Mouse (Mus musculus) bone marrow, adult 2 months (tissue): ENCODE results near the gene Antxr1. TPM values are rescaled to one million over a fixed set of nuclear protein-coding genes. Genes with fewer than 3 reads are reported as not detected.

Experiments
- H3K27ac ChIP-seq: fragments of 200-500 bp; 2 replicates; pipeline ENCODE4 v1.5.1; 2012; ENCODE audit warnings: low read depth, mild to moderate bottlenecking, control low read depth, inconsistent platforms, low read length; ENCODE audit not compliant: control insufficient read depth, poor library complexity, insufficient read depth
- H3K4me1 ChIP-seq: fragments of 200-500 bp; 2 replicates; pipeline ENCODE4 v1.6.1; 2011; ENCODE audit warnings: low read length; ENCODE audit not compliant: control insufficient read depth, insufficient read depth
- H3K4me3 ChIP-seq: fragments of 200-500 bp; replicated peaks from 2 replicates; pipeline ENCODE3; 2011; ENCODE audit warnings: mild to moderate bottlenecking, low read depth, low read length, control low read depth; ENCODE audit not compliant: control insufficient read depth
- CTCF ChIP-seq: fragments of 200-500 bp; IDR thresholded peaks from 2 replicates; pipeline ENCODE4 v1.5.1; 2011; ENCODE audit warnings: low read length, control low read depth; ENCODE audit not compliant: control insufficient read depth, insufficient read depth
- POLR2A ChIP-seq: fragments of 200-500 bp; IDR thresholded peaks from 2 replicates; pipeline ENCODE4 v1.6.1; 2011; ENCODE audit warnings: low read depth, mild to moderate bottlenecking, control low read depth, low read length, borderline replicate concordance; ENCODE audit not compliant: control insufficient read depth
- WGBS: fragments of 180-500 bp; shearing (Covaris S2); methylation state at CpG from one replicate; pipeline ENCODE4 v1.1.7; 2018; 5-methylcytosine and 5-hydroxymethylcytosine counted together
- polyA plus RNA-seq: library from polyadenylated mRNA; stranded (reverse); fragments of >200 nt; gene quantifications from 2 replicates; pipeline ENCODE4 v1.2.4, GENCODE M21; 2011; ENCODE audit warnings: low replicate concordance; ENCODE audit not compliant: missing spikeins, insufficient read depth, insufficient read length

Gene Antxr1
- polyA plus RNA-seq, result 2.1 and 5.3 TPM in 2 replicates

DNA sequence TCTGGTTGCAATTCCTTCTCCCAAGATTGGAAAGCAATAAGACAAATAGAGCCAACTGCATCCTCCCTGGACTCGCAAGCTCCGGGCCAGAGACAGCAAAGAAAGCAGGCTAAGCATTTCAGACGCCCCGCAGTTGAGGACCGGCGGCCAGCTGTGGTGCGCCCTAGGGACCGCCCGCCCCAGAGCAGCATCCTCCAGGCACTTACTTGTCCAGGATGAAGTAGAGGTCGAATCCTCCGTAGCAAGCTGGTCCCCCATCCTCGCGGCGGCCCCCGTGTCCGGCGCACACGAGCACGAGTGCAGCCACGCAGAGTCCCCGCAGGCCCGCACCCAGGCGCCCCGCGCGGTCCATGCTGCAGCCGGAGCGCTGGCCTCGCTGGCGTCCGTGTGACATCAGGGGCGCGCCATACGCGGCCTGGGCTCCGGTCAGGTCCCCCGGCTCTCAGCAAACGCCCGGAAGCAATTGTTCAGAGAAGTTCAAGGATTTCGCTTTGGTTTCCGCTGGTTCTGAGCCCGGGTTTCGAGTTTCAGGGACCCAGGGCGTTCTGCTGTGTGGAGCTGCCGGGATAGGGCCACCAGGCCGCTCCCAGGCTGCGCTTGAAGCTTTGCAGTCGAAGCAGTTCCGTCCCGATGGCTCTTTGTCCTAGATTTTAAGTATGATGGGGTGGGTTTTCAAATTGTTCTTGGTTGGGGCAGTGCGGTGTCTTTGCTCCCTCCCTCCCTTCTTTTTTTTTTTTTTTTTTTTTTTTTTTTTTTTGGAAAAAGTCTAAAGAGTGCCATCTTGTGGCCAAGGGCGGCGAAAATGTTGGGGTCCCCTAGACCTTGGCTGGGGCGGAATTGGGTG lies at the start of gene Antxr1:
Antxr1 (minus strand) TSS at position 731 of the 844 bp plus-strand sequence.
- no peak for TF ChIP-seq CTCF
- no peak for TF ChIP-seq POLR2A
- Histone ChIP-seq H3K4me1 (no peaks in the 10 kb centered on the region; the same call in 1 of the 2 replicates), H3K4me3 (no peak within 1 kb of the TSS), H3K27ac (no peak within 1 kb of the TSS; the same call in 1 of the 2 replicates)
- 2% methylated on average over 54 of the region's 54 CpGs for WGBS

DNA sequence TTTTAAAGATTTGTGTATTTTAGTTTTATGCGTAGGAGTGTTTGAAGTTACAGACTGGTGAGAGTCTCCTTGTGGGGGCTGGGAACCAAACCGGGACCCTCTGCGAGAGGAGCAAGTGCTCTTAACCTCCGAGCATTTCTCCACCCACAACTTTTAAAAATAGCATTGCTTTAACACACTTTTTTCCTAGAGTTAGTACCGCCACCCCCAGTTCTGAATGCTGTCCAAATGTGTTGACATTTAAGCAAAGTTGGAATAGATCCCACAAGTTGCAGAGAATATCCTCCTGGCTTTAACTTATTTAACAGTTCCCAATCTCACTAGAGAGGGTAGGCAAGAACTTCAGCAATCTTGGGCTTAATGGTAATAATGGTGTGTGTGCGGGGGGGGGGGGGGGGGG lies 49.1 kb upstream of the Antxr1 start:
- H3K4me1 ChIP-seq, result no peaks in the 10 kb centered on the region
- no peak overlapping the region for H3K4me3 ChIP-seq
- 57% methylated on average over 6 of the region's 6 CpGs for WGBS
- no peak overlapping the region for H3K27ac ChIP-seq
- TF ChIP-seq POLR2A, result no peak
- no peak for TF ChIP-seq CTCF

GRCm38 (mm10) chr6:87383926-87384691 lies 48.5 kb upstream of the Antxr1 start:
- no peak for TF ChIP-seq POLR2A
- peak; percentile 13; the same call in 1 of the 2 replicates for TF ChIP-seq CTCF
- Histone ChIP-seq H3K4me1 (no peaks in the 10 kb centered on the region), H3K4me3 (no peak overlapping the region), H3K27ac (no peak overlapping the region)
- WGBS, result 16% methylated on average over 24 of the region's 24 CpGs

- Histone ChIP-seq H3K4me1 (no peaks in the 10 kb centered on the region), H3K27ac (no peak within 1 kb of the TSS), H3K4me3 (no peak within 1 kb of the TSS)
- TF ChIP-seq CTCF (no peak), POLR2A (no peak)
- 85% methylated on average over 9 of the region's 9 CpGs for WGBS
These were observed 37.4 kb upstream of the Antxr1 start, which contains the start of gene Gkn2 for GRCm38 (mm10) chr6:87373057-87373456. TSS of gene Gkn2 (plus strand) at chr6:87373357.

DNA sequence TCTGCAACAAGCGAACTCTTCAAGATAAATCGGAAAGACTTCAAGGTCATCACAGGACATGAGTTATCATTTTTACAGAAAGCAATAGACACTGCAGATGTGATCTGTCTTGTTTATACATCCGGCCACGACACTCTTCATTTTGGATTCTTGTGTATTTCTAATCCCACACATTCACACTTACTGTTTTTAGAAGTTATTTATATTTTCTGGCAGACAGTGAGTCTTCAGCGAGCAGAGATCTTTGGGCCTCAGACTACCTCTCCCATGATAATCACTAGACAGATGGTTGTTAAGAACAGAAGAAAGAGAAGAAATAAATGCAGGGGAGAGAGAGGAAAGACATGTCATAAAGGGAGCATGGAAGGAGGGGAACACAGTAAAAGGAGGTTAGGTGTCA lies 33.6 kb upstream of the Antxr1 start:
- Histone ChIP-seq H3K4me3 (no peak overlapping the region), H3K4me1 (no peaks in the 10 kb centered on the region), H3K27ac (no peak overlapping the region)
- WGBS, result 84% methylated on average over 5 of the region's 5 CpGs
- no peak for TF ChIP-seq POLR2A
- TF ChIP-seq CTCF, result no peak

- Histone ChIP-seq H3K27ac (no peak overlapping the region), H3K4me1 (no peaks in the 10 kb centered on the region), H3K4me3 (no peak overlapping the region)
- 78% methylated on average over 5 of the region's 5 CpGs for WGBS
- TF ChIP-seq CTCF, result no peak
- no peak for TF ChIP-seq POLR2A
These were observed 18.8 kb upstream of the Antxr1 start for GRCm38 (mm10) chr6:87354441-87354840.

DNA sequence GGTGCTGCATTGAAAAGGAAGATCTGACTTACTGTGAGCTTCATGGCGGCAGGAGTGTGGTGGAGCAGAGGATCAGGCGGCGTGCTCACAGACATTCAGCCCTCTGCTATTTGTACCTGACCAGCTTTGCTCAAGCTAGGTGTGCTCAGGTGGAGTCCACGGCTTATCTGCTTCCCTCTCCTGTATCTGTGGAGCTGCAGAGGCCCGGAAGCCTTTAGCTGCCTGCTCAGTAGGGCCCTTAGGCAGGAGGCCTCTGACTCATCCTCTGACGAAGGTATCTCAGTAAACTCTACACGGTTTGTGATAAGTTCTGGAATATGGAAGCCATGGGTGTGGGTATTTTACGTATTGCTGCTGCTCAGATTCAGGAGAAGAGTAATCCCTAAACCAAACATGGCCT lies 15.2 kb upstream of the Antxr1 start, which contains the start of gene Gkn1:
Gkn1 (minus strand) TSS at position 114 of the 400 bp plus-strand sequence.
- WGBS, result 78% methylated on average over 8 of the region's 8 CpGs
- H3K4me3 ChIP-seq, result no peak within 1 kb of the TSS
- no peaks in the 10 kb centered on the region for H3K4me1 ChIP-seq
- no peak for TF ChIP-seq POLR2A
- no peak within 1 kb of the TSS for H3K27ac ChIP-seq

DNA sequence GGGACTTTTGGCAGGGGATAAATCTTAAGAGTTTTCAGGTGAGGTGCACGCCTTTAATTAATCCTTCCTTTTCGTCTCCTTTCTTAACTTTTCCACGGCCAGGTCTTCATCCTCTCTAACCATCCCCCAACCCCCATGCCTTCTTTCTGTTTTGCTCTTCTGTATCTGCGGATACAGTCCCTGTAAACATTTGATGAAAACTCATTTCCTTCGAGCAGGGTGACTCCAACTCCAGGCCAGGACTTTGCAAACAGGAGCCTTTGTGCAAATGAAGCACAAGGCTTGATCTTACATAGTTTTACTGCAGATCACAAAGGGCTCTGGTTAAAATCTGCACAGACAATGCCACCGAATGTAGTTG lies 294 bp upstream of the Antxr1 start:
- 28% methylated on average over 6 of the region's 6 CpGs for WGBS
- TF ChIP-seq POLR2A, result no peak
- TF ChIP-seq CTCF, result no peak
- H3K4me3 ChIP-seq, result no peak overlapping the region
- H3K27ac ChIP-seq, result no peak overlapping the region
- no peaks in the 10 kb centered on the region; the same call in 1 of the 2 replicates for H3K4me1 ChIP-seq
